Mouse (Mus musculus): ENCODE data around the gene 1700016K19Rik.

1700016K19Rik gene

DNA sequence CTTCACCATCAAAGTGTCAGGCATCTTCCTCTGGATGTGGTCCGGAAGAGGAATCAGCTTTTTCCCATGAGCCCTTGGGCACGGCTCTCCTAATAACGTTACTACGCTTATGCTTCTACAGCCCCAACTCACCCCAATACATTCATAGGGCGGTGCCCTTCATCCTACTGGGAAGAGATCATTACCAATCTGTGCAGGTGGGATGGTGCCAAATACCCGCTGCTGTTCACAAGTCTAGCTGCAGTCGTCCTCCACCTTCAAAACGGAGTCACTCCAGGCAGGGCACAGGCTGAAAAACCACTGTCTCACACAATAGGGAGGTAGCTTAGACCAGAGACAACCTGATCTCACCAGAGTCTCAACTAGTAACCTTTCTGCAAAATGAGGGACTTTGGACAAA, 35.5 kb downstream of the 1700016K19Rik start:
- no peak for DNase-seq (ENCODE audit: low spot score)

DNA sequence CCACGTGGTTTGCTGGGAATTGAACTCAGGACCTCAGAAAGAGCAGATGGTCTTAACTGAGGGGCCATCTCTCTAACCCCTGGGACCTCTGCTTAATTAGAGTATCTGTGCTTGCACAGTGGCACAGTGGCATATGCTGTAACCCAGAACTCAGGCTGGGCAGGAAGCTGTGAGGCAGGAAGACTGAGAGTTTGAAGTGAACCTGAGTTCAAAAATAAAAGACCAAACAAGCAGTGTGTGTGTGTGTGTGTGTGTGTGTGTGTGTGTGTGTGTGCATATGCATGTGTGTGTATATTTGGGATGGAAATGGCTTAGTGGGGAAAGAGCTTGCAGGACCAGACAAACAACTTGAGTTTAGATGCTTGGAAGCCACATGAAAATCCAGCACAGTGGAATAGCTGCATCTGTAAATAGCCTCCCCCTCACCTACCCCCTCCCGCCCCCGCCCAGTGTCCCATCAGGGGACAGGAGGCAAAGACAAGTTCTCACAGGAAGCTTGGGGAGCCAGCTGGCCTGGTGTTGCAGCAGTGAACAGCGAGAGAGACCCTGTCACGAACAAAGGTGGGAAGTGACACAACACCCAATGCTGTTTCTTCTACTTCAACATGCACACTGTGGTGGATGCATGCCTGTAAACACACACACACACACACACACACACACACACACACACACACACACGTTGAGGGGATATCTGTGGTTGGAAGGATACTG, 38.0 kb downstream of the 1700016K19Rik start:
- DNase-seq (ENCODE audit: low spot score): no peak

DNA sequence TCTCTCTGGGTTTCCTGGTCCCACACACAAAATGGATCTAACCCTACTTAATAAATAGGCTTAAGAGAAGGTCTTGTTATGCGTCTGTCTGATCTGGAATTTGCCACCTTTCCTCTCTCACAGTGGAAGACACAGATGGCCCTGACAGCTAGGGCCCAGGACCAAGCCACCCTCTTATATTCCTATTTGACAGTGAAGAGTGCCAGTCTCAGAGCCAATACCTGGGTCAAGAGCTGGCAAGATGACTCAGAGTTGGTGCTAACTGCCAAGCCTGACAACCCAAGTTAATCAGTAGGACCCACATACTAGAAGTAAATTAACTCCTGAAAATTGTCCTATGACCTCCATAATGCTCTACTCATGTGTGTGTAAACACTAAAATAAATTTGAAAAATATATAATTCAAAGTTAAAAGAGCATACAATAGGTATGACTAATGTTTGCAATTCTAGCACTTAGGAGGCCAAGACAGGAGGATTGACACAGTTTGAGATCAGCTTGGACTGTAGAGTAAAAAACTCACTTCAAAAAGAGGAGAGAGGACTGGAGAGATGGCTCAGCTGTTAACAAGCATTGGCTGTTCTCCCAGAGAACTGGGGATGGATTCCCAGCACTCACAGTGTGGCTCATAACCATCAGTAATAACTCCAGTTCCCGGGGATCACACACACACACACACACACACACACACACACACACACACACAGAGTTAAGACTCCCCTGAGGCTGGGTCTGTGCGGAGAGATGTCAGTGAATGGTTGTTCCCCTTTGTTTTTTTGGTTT, 39.8 kb downstream of the 1700016K19Rik start:
- no peak for DNase-seq (ENCODE audit: low spot score)

DNA sequence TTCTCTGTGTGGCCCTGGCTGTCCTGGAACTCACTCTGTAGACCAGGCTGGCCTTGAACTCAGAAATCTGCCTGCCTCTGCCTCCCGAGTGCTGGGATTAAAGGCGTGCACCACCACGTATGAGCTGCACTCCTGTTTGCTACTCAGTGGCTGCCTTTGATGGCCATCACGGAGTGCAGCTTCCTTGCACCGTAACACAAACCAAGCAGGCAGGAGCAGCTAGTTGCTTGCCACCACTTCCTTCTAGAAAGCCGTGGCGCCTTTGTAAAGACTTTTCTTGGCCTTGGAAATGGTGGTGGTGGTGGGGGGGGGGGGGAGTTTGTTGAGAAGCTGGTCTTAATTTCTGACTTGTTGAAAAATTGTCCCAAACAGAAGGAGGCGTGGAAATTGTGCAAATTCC, 40.4 kb downstream of the 1700016K19Rik start:
- no peak for DNase-seq (ENCODE audit: low spot score)

DNA sequence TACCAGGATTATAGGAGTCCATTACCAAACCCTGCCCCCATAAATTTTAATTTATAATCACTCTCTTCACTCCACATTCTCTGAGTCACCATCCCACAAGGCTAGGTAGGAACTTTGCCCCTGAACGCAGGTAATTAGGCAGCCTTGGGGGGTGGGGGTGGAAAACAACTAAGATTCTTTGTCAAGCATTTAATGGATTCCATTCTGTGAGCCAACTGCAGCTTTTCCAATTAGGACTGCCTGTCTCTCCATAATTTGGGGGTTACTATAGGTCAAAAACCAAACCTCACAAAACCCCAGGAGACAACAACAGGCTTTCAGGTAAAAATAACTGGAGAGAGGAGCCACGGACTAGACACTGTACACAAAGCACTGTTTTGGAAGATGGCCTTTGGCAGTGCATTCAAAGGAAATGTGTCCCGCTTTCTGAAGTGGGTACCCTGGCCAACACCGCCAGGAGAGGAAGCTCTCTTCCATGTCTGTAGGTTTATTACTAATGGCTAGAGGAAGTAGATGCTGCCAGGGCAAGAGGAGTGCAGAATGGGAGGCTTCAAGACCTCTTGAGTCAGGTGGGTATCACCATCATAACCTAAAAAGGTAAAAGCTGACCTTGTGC, 41.2 kb downstream of the 1700016K19Rik start:
- DNase-seq (ENCODE audit: low spot score): no peak

DNA sequence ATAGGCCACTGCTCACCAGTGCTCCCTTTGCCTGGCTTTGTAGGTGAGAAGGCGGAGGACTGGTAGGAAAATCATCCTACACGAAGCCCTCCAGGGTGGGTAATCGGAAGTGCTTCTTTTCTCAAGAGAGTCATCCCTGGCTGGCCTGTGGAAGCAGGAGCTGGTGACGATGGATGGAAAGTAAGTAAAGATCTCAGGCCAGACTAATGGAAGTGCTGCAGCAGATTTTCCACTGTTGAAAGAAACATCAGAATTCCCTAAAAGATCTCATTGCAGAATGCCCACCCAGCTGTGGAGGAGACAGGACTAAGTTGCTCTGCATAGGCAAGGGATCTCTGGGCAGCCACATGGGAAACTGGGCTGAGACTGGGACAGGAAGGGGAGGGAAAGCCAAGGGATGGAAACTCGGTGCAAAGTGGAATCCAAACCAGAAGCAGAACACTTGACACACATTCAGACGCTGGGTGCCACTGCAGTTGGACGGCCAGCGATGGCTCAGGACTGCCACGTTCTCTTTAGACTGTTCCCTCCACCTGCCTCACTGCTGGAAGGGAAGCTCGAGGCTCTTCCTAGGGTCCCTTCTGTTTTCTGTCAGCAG, 42.4 kb downstream of the 1700016K19Rik start:
- no peak for DNase-seq (ENCODE audit: low spot score)

DNA sequence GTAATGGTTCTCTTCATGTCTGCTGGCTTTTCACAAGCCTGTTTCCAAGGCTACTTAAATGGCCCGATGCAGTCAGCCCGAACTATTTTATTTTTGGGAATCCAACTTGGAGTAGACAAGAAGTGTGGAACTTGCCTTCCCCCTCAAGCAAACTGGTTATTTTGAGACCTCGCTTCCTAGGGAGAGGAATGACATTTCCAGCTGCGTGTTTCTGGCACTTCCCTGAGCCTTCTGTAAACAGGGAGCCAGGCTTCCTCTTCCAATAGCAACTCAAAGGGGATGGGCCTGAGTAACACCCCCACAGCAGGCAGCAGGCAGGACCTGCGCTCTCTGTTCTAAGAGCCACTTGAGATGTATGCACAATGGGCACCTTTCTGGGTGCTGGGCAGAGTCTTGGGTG, 43.2 kb downstream of the 1700016K19Rik start:
- no peak for DNase-seq (ENCODE audit: low spot score)

DNA sequence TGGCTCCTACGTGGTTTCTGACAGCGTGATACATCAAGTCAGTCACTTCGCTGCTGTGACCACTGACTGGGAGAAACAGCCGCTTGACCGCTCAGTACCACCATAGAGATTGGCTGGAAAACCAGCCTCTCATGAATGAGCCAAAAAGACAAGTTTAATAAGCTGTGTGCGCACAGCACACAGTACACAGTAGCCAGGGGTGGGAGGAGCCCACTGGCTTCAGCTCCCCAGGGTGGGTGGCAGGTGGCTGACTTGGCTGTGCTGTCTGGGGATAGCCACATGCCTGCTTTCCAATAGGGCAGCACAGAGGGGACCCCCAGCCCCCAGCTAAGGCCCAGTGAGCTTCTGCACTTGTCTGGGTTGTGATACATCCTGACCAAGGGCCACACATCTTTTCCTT, 44.8 kb downstream of the 1700016K19Rik start:
- no peak for DNase-seq (ENCODE audit: low spot score)

DNA sequence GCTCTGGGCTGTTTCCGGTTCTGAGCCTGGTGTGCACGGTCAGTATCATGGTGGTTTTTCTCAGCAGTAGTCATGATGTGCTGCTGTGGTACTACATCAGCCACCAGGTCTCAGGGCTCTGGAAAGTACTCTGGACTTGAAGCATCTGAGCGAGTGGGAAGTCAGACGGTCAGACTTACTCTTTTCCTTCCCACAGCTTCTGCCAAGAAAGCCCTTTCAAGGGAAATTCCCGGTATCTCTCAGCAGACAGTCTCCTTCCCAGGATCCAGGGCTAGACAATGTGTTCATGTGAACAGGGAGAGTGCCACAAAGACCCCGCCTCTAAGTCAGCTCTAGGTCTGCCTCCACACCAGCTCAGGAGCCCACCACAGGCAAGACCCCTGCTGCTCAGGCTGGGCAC, 45.7 kb downstream of the 1700016K19Rik start:
- DNase-seq (ENCODE audit: low spot score): no peak

DNA sequence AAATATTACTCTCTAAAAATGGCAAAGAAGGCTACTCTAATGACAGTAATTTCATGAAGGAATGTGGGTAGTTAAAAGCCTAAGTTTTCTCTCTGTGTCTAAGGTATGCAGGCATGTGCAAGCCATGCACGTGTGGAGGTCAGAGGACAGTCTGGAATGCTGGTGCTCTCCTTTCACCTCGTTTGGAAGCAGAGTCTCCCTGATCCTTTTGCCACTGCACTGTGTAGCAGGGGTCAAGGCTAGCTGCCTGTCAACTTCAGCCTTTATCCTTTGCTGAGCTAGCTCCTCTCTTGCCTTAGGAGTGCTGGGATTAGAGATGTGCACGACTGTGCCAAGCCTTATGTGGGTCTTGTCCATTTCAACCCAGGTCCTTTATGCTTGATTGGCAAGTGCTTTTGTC, 50.8 kb downstream of the 1700016K19Rik start:
- no peak for DNase-seq (ENCODE audit: low spot score)

DNA sequence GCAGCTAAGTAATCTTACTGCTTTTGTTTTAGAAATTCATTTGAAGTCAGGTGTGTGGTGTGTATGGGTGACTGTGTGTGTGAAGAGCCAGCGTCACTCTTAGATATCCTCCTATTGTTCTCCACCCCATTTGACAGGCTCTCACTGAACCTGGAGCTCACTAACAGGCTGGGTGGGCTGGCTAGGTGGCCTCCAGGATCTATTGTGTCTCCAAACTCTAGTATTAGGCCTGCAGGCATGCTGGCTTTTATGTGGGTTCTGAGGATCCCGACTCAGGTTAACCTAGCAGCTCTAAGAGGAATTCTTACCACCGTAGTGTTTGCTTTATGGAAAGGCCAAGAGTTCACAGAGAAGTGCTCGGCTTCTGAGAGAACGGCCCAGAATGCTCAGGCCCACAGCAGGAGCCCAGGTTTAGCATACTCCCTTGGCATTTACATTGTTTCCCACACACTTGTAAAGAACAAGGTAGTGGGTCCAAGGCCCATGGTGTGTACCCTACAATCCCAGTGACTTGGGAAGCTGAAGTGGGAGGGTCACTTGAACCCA, 51.3 kb downstream of the 1700016K19Rik start:
- DNase-seq (ENCODE audit: low spot score): no peak

DNA sequence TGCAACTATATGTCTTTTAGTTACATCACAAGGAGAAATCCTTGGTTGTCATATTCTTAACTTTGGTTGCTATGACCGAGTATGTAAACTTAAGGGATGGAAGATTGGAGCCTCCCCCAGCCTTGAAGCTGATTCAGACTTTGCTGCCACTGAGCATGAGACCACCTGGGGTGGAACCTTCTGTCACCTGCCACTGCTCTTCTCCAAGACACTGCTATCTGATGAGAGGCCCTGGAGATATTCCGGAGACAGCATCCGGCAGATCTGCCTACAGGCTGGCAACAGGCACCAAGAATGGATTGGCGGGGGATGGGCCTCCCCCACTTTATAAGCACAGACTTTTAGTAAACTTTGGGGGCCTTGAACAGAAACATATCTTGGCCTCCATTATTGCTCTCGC, 52.8 kb downstream of the 1700016K19Rik start:
- DNase-seq (ENCODE audit: low spot score): no peak

Data from testis, postnatal 10 days (tissue).